Mouse (Mus musculus) lung, postnatal 0 days (tissue): ENCODE data around the gene Sms. TPM values are rescaled to one million over a fixed set of nuclear protein-coding genes. Genes with fewer than 3 reads are reported as not detected.

Experiments used
- ATAC-seq: fragments of 200-750 bp; cut with Nextera tagmentation; 2 replicates; pipeline ENCODE4 v1.8.0; 2017; ENCODE audit warnings: moderate library complexity
- DNase-seq: peaks from one replicate; pipeline ENCODE4 v3.0.0-alpha.2; 2016; ENCODE audit warnings: low spot score
- H3K27ac ChIP-seq: fragments of 300-500 bp; sonication (generic); 2 replicates; pipeline ENCODE4 v1.5.1; 2014; ENCODE audit warnings: antibody characterized with exemption, mild to moderate bottlenecking, low read length, mixed read lengths
- H3K27me3 ChIP-seq: fragments of 300-500 bp; sonication (generic); replicated peaks from 2 replicates; pipeline ENCODE4 v1.6.1; 2014; ENCODE audit warnings: low read length, mixed read lengths; ENCODE audit not compliant: insufficient read depth
- H3K36me3 ChIP-seq: fragments of 300-500 bp; sonication (generic); 2 replicates; pipeline ENCODE4 v1.6.1; 2014; ENCODE audit warnings: low read length, mixed read lengths; ENCODE audit not compliant: insufficient read depth
- H3K4me1 ChIP-seq: fragments of 300-500 bp; sonication (generic); 2 replicates; pipeline ENCODE4 v1.6.1; 2014; ENCODE audit warnings: antibody characterized with exemption, low read depth, low read length, mixed read lengths; ENCODE audit not compliant: insufficient read depth
- H3K4me2 ChIP-seq: fragments of 300-500 bp; sonication (generic); replicated peaks from 2 replicates; pipeline ENCODE4 v1.6.1; 2014; ENCODE audit warnings: low read depth, mild to moderate bottlenecking, low read length, moderate library complexity, mixed read lengths
- H3K4me3 ChIP-seq: fragments of 300-500 bp; sonication (generic); 2 replicates; pipeline ENCODE4 v1.5.1; 2014; ENCODE audit warnings: low read depth, low read length
- H3K9ac ChIP-seq: fragments of 300-500 bp; sonication (generic); replicated peaks from 2 replicates; pipeline ENCODE4 v1.6.1; 2014; ENCODE audit warnings: low read depth, mild to moderate bottlenecking
- H3K9me3 ChIP-seq: fragments of 300-500 bp; sonication (generic); 2 replicates; pipeline ENCODE4 v1.6.1; 2016; ENCODE audit warnings: low read length, mixed read lengths
- CTCF ChIP-seq: IDR thresholded peaks from 2 replicates; pipeline ENCODE4 v1.5.1; 2016; ENCODE audit warnings: antibody characterized with exemption, mild to moderate bottlenecking
- EP300 ChIP-seq: IDR thresholded peaks from 2 replicates; pipeline ENCODE4 v1.6.1; 2016; ENCODE audit warnings: antibody characterized with exemption, mild to moderate bottlenecking, control low read depth
- WGBS: fragments of 180-500 bp; shearing (Covaris S2); extraction: QIAGEN DNeasy Blood & Tissue Kit; methylation state at CpG from one replicate; pipeline ENCODE4 v1.1.7; 2014; 5-methylcytosine and 5-hydroxymethylcytosine counted together
- polyA plus RNA-seq: library from polyadenylated mRNA; unstranded; fragments of >200 nt; fragmentation: Nextera tagmentation; extraction: Ambion mirVana; gene quantifications from 2 replicates; pipeline ENCODE4 v1.2.1, GENCODE M21; 2015

Sms gene
- polyA plus RNA-seq, 1 experiment from 2014 or later, result 55.8 TPM

DNA sequence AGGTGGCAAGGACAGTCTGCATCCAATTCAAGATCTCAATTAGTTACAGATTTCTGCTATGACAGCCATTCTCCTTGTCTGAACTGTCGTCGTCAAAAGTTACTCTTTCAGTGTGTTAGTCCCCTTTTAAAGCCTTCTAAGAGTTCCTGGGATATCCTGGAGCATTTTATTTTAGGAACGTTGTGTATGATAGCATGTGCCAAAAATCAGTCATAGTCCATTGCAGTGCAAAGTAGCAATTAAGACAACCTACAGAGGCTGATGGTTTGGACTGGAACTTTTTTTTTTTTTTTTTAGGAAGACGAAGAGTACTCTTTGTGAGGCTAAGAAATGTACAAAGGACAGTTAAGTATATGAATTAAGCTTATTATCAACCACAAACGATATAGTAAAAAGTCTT, 76.9 kb downstream of the Sms start, which contains the start of gene Phex:
Gene Phex (minus strand): TSS at position 101 of the 400 bp plus-strand sequence.
- TF ChIP-seq EP300 (no peak), CTCF (no peak)
- Histone ChIP-seq H3K27me3 (no peaks in the 10 kb centered on the region), H3K9me3 (no peaks in the 10 kb centered on the region), H3K4me2 (no peak within 1 kb of the TSS), H3K4me1 (no peaks in the 10 kb centered on the region), H3K9ac (no peak within 1 kb of the TSS), H3K4me3 (no peak within 1 kb of the TSS), H3K27ac (no peak within 1 kb of the TSS), H3K36me3 (no peaks in the 10 kb centered on the region)
- no peak for DNase-seq
- WGBS, result 54% methylated on average over 5 of the region's 5 CpGs
- no peak for ATAC-seq

DNA sequence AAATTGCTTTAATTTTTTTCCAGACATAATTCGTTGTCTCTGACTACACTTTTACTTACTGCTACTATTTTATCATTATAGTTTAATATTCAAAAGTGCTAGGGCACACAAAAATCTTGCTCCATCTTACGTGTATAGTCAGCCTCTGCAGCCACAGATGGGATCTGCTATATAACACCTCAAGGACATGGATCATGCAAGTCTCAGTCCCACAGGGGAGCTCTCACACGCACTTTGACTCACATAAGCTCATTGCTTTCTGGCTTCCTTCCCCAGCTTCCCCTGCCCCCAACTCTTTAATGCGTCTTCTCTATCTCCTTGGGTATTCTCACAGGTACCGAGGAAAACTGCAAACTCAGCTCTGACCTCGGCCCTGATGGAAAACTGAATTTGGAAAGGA, 87.2 kb downstream of the Sms start:
- peak; percentile 15 for DNase-seq
- ATAC-seq, result no peak
- Histone ChIP-seq H3K4me2 (no peak overlapping the region), H3K27me3 (no peaks in the 10 kb centered on the region), H3K9me3 (no peaks in the 10 kb centered on the region), H3K4me1 (no peaks in the 10 kb centered on the region), H3K27ac (no peak overlapping the region), H3K9ac (no peak overlapping the region), H3K36me3 (no peaks in the 10 kb centered on the region), H3K4me3 (no peak overlapping the region)
- 57% methylated on average over 6 of the region's 6 CpGs for WGBS
- no peak for TF ChIP-seq CTCF
- no peak for TF ChIP-seq EP300

Other genes with a start within 250 kb of the Sms start
- 4.0 and 5.5 TPM in 2 replicates for gene Phex, start 77.0 kb downstream of the Sms start, polyA plus RNA-seq
- 1.6 and 2.7 TPM in 2 replicates for gene Yy2, start 76.7 kb upstream of the Sms start, polyA plus RNA-seq
- gene Mbtps2, start 106.4 kb upstream of the Sms start, polyA plus RNA-seq, result 8.8 and 10.8 TPM in 2 replicates
- gene Smpx, start 206.6 kb upstream of the Sms start, polyA plus RNA-seq, result 12.4 and 13.4 TPM in 2 replicates